Mouse (Mus musculus) E14TG2a.4 (cell line): ENCODE measurements at regions not wholly inside any gene's neighbourhood (a gene's known extent, or its start where the extent isn't known, plus 50 kb on each side); places are given as distances from the start of the nearest gene placed in this dataset.

ENCODE experiments used
- CTCF ChIP-seq: conservative IDR thresholded peaks from 2 replicates; pipeline ENCODE4 v1.5.1; 2014; ENCODE audit warnings: low read length
- NANOG ChIP-seq: IDR thresholded peaks from 2 replicates; pipeline ENCODE4 v1.6.1; 2014; ENCODE audit warnings: borderline replicate concordance, low read length, mixed read lengths

DNA sequence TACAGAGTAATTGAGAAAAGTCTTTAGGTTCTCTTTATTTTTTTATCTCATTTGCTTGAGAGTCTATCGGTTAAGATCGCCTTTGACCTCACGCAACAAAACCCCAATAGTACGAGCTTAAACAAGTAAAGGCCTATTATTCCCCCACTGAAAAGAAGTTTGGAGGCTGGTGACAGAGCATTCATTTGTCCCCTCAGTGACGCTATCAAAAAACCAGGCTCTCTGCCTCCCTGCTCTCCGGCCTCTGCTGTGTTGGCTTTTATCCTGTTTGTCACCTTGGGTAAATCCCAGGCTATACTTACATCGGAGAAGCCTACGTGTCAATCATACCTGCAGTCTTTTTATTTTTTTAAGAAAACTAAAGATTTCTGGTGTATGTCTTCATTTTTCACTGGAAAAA is 112.9 kb downstream of the Gm9376 start:
- TF ChIP-seq CTCF: no peak
- TF ChIP-seq NANOG: no peak
